Mouse (Mus musculus): Measurements from ENCODE around the gene Pnrc2.

DNA sequence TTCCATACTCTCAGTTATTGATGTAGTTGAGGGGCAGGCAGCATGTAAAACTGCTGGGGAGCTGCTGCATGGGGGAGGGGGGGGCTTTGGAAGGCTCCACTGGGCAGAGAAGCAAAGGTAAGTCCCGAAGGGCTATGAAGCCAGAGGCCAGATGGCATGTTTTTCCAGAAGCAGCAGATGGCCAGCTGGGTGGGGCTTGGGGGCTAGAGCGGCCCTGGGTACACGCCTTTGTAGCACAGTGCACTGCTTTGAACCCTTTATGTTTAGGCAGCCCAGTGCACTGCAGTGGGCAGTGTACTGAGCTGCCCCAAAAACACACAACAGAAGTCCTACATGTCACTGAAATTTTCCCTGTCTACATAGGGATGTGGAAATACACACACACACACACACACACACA lies 39.2 kb upstream of the Pnrc2 start:
- TF ChIP-seq CTCF (IDR thresholded peaks at IDR 0.05; ENCODE audit: borderline replicate concordance, control insufficient read depth, extremely low read depth, insufficient read depth, low read length, poor library complexity) (no peak), POLR2A (IDR thresholded peaks at IDR 0.05; ENCODE audit: control insufficient read depth, extremely low read depth, insufficient read depth, low read length, poor library complexity) (no peak)
